Mouse (Mus musculus) c-Kit-positive CD71-positive TER-119-negative erythroid progenitor cells, embryonic 14.5 days (primary cell): Measurements from ENCODE around the gene Cct3.
A peak's percentile ranks its signal among the peaks of the same experiment; 100 is the strongest.
"Not testable (repeated sequence)": the region's sequence is repeated elsewhere in the genome, so short reads cannot be mapped to it uniquely, and the experiment has no call there.

Experiments
- DNase-seq: peaks from one replicate; pipeline ENCODE4 v3.0.0-alpha.2; 2013; ENCODE audit warnings: low read depth

Cct3 gene

GRCm38 (mm10) chr3:88361612-88362313 lies 64.8 kb downstream of the Cct3 start:
- no peak for DNase-seq

GRCm38 (mm10) chr3:88363700-88364099 lies 66.8 kb downstream of the Cct3 start:
- DNase-seq = peak; percentile 78

GRCm38 (mm10) chr3:88364337-88364736 lies 67.4 kb downstream of the Cct3 start, which contains the start of gene Paqr6:
Paqr6 (plus strand) TSS chr3:88364584.
- peak; percentile 62 for DNase-seq

GRCm38 (mm10) chr3:88365705-88366361 lies 68.9 kb downstream of the Cct3 start:
- DNase-seq = no peak

GRCm38 (mm10) chr3:88366830-88367428 lies 70.0 kb downstream of the Cct3 start:
- DNase-seq = not testable (repeated sequence)

GRCm38 (mm10) chr3:88367517-88367916 lies 70.6 kb downstream of the Cct3 start:
- not testable (repeated sequence) for DNase-seq

GRCm38 (mm10) chr3:88368511-88368910 lies 71.6 kb downstream of the Cct3 start:
- DNase-seq = not testable (repeated sequence)
